Mouse (Mus musculus) cerebellum, postnatal 36 days (tissue): ENCODE results near the gene Sez6l.

Source experiments
- DNase-seq, 2 experiments: peaks; one replicate each; pipeline ENCODE4 v3.0.0; 2021 to 2022; ENCODE audit warnings: mixed read lengths in 2 of 2

Gene Sez6l

DNA sequence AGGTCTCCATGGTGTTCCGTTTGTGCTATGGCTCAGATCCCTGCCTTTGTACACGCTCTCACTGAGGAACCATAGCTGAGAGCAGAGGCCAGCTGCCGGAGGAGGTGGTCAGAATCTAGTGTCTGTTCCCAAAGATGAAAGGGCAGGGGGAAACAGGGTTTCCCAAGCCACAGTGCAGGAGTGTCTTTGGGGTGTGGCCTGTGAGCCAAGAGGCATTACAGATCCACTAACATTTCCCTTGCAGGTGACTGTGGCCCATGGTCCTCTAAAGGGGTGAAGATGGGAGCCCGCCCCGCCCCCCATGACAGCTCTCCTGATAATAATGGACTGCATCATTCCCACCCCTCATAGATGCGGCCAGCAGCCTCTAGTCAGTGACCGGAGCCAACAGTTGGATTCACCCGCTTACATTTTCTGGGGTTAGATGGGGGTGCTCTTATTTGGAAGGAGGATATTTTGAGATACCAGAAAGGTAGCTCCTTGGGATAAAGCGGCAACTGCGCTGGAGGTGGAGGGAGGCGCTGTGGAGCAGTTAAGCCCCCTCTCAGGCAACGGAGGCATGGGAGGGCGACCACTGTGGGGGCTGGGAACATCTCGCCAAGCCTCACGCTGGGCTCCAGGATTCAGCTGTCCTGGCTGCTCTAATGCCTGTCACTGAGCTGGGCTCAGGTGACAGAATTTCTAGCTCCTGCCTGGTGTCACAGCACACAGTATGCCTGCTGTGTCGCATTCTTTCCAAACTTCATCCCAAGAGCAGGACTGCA lies 43.5 kb downstream of the Sez6l start:
- no peak for DNase-seq

DNA sequence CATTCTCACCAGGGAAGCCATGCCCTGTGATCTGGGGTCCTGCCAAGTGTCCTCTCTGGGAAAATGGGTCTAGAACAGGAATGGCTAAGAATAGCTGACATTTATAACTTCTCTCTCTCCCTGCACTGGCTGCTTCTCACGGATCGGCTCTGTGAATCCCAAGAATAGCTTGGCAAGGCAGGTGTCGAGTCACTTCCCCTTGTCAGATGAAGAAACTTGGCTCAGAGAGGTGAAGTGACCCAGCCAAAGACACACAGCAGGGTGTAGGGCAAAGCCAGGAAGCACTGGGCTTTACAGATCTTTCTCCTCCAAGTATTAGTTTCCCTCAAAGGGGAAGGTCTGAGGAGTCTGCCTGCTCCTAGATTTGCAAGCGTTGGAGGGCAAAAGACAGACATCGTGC lies 44.1 kb downstream of the Sez6l start:
- peak; percentile 63 to 80 for DNase-seq

DNA sequence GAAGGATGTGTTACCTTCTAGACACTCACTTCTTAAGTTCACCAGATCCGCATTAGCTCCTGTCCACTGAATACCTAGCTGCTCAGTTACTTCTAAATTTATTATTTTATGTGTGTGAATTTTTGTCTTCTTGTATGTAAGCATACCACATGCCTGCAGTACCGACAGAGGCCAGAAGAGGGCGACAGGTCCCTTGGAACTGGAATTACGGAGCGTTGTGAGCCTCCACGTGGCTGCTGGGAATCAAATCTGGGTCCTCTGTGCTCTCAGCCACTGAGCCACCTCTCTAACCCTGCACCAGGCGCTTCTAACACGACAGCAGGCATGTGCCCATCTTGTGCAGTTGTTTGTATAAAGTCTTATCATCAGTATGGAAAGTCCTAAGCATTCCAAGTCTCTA lies 44.8 kb downstream of the Sez6l start:
- DNase-seq, result peak; percentile 44 to 54

DNA sequence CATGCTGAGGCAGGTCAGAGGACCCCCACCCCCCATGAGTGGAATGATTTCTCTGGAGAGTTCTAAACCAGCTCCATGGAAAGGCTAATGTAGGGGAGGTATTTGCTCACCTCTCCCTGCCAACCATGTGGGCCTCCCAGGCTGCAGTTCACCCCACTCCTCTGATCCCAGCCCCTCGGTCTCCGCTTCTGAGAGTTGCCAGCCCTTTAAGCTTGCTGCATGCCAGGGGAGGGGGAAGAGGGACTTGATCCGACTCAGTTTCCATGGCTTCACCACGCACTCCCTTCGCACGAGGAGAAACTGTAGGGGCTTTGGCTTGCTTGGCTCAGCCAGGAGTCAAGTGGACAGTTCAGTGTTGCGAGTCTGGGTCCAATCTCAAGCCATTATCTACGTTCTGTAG lies 45.9 kb downstream of the Sez6l start:
- no peak for DNase-seq

DNA sequence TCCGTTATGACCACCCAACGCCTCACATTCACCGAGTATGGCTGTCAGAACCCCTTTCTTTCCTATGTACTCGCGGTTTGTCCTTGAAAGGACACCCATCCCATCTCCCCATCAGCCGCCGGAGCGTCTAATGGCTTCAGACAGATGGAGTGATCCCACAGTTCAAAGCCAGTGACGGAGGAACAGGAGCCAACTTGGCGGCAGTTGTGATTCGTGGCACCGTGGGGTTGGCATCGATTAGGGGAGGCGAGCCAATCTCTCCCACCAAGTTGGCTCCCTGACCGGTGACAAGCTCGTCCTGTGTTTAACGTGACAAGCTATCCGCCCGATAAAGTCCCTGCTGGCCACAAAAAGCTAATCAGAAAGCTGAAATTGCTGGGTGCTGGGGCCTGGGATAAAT lies 50.0 kb downstream of the Sez6l start:
- peak; percentile 63 to 74 for DNase-seq

DNA sequence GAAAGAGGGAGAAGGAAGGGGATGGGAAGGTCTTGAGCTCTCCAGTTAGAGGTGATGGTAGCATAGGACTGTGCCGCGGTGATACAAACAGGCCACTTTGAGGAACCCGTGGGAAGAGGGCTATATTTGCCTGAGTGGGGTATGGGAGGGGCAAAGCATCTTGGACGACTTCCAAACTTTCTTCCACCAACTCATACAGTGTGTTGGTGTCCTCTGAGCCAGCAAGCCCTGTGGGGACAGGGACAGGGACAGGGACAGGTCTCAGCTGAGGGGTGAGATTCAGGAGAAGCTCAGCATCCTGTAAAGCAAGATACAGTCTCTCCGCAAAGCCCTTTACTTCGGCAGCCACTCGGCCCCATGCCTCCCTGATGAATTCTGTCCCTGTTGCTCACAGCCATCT lies 50.5 kb downstream of the Sez6l start:
- no peak for DNase-seq

DNA sequence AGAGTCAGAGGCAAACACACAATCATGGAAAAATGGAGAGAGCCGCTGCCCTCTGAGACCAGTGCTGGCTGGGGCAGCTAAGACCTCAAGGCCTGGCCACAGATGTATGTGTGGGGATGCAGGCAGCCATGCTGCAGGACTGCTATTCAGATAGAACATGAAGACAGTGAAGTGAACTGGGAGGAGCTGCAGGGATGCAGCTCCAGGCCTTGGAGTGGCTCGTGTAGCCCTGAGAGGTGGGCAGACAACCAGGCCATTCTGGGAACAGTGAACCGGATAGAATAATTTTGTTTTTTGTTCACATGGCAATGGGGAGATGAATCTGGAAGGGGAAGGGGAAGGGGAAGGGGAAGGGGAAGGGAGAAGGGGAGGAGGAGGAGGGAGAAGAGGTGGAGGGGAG lies 51.0 kb downstream of the Sez6l start:
- no peak for DNase-seq

DNA sequence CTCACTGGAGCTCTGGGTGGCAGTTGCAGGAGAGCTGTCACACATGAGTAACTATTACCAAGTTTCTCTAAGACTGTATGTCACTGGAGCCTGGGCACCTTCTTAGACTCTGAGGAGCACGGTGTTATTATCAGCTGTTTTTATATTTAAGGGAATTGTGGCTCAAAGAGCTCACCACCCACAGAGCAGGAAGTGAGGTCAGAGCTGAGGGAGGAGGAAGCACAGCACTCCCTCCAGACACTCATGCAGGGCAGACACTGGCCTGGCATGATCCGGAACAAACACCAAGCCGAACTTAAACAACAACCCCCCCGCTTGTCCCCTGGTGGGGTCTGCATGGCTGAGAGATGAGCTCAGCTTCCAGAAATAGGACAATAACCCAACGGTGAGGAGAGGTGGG lies 51.7 kb downstream of the Sez6l start:
- no peak for DNase-seq

DNA sequence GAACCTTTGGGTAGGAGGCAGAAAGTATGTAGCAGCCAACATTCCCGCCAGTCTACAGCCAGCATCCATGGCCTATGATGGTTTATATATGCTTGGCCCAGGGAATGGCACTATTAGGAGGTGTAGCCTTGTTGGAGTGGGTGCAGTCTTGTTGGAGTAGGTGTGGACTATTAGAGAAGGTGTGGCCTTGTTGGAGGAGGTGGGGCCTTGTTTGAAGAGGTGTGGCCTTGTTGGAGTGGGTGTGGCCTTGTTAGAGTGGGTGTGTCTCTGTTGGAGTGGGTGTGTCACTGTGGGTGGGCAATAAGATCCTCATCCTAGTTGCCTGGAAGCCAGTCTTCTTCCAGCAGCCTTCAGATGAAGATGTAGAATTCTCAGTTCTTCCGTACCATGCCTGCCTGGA lies 53.2 kb downstream of the Sez6l start:
- no peak for DNase-seq

DNA sequence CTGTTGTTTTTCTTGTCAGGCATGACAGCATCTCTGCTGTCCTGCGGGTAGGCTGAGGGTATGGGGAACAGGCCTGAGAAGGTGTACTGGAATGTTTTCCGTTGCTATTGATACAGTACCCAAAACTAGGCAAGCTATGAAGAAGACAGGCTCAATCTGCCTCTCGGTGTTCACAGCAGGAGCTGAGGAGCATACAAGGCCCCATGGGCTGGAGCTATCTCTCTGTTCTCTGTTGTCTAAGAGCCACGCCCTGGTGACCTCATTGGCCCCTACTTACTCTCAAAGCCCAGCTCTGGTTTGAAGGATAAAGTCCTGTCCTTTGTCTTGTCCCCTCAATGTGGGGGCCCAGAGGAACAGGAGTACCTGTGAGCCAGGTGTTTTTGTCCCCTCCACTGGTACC lies 53.7 kb downstream of the Sez6l start:
- no peak for DNase-seq

DNA sequence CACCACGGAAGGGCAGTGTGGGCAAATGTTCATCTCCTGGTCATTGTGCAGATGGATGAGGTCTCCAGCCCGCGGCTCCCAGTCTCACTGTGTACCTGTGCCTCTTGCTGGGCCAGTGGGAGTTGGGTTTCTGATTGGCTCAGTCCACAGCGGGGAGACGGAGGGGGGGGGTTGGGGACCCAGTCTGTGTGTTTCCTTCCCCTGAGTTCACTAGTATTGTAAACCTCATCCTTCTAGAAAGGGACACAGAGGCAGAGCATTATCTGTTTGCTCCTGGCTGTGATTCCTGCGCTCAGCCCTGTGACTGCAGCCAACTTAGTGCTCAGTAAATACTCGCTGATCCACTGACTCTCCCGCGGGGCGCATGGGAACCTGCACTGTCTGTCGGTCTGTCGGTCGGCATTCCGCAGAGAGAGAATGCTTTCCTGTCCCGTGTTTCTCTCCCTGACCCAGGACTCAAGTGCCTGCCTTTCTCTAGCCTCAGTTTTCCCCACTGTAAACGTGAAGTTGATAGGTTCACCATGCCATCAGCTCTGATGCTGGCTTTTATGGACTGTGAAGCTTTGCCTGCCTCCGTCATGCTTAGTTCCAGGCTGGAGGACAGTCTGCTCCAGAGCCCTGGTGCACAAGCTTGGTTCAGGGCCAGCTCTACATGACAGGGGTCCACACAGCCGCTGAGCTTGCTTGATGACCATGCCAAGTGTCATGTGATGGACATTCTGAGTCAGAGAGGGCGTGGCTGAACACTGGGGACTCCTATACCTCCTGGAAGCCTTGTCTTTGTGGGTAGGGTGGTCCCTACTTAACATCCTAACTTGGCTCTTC lies 55.1 kb downstream of the Sez6l start:
- peak; percentile 35 to 43 for DNase-seq

DNA sequence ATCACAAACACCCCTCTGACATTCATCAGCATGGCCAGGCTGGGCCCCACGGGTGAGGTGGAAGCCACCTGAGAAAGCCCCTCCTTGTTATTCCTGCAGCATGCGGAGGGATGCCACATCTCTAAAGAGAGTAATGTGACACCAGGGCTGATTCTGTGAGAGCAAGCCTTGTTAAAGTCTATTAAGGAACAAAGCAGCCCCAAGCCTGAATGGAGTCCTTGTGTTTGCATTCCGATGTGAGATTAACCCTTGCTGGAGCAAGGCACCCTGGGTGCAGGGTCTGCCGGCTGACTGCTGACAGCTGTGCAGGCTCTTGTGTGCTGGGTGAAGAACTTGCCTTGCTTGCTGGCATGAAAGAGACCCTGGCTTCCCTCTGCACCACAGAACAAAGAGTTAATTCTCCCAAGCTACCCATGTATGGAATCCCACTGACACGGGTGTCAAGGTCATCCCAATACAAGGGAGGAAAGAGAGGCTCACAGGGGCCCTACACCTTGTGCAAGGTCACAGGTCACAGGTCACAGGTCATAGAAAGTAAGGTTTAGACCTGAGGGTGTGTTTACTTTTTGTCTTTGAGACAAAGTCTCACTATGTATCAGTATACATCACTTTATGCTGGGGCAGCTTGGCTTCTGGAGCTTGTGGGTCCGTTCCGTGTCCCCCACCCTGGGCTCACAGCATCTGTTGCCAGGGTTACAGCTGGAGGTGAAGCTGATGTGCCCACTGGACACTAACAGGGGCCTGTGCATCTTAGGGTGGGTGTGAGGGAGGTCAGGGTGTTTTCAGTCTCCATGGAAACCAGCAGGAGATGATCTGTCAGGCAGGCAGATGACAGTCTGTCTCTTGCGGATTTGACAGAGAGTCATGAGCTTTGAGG lies 55.9 kb downstream of the Sez6l start:
- no peak for DNase-seq

DNA sequence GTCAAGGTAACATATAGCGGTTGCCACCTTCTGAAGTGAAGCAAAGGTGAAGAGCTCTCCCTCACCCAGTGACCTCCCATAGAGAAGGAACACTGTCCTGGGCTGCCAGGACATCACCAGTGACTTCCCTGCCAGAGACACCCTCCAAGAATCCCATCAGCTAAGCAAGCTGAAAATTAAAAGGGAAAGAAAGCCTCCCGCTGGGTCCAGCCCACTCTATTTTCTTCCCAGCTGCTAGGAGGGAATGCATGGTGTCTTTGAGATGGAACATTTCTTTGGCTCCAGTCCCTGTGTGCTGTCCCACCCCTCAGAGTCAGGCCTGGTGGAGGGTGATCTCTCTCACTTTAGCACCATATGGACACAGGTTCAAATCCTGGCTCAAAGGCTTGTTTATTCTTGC lies 58.2 kb downstream of the Sez6l start:
- DNase-seq, result no peak

DNA sequence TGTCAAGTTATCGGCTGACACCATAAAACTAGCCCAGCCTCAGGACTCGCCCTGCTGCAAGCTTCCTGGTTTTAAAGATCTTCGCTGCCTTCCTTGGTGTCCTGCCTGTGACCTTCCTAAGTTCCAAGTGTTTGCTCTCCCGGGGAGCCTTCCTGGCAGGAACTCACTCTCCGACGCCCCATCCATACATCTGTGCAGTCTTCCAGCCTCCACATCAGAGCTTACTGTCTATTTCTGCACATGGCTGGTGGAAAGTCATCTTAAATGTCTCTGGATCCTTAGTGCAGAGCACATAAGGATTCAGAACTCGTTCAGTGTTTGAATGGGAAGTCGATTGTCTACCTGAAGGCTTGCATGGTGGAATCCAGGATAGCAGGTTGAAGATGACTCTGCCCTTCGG lies 59.5 kb downstream of the Sez6l start:
- DNase-seq, result no peak

DNA sequence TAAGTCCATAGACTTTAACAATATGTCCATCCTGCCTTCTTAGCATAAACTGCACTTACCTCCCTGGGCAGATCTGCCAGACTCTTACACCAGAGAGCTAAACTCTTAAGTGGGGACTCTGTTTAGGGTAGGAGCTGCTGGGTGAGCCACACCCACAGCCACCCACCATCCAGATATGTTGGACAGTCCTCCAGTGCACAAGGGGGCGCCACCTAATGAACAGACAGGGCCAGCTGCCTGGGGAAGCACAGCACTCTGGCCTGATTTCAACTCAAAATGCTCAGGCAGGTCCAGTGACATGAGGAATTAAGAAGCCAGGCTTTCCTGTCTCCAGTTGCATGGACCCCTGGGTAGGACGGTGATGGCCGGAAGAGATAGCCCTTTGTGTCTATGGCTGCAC lies 60.5 kb downstream of the Sez6l start:
- no peak for DNase-seq

DNA sequence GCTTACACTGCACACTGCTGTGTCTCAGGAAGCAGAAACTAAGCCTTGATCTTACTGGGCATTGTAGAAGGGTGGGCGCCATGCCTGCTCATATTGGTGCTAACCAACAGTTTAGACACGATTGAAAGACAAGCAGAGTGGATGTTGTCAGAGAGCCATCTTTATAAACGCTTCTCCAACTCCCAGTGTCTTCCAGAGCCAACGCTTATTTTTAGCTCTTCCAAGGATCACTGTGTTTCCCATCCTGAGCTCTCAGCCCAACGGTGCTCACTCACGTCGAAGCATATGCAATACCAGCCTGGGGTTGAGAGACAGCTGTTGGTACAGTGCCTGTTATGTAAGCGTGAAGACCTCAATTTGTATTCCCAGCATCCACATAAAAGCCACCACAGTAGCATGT lies 66.6 kb downstream of the Sez6l start:
- DNase-seq, result no peak

DNA sequence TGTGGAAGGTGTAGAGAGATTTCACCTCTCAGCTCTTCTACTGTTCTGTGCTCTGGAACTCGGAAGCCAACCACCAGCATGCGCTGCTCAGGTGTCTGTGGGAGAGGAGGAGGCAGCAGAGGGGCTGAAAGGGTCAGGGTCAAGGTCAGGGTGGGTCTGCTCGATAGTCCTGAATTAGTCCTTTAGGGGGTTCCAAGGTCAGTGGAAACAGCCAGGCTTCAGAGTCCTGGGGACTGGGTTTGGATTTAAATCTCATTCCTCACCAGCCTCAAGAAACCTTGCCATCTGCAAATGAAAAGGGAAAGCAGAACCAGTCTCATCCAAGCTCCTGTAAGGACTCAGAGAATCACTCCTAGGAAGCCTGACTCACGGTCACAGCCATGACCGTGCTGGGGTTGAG lies 67.1 kb downstream of the Sez6l start:
- DNase-seq, result no peak

DNA sequence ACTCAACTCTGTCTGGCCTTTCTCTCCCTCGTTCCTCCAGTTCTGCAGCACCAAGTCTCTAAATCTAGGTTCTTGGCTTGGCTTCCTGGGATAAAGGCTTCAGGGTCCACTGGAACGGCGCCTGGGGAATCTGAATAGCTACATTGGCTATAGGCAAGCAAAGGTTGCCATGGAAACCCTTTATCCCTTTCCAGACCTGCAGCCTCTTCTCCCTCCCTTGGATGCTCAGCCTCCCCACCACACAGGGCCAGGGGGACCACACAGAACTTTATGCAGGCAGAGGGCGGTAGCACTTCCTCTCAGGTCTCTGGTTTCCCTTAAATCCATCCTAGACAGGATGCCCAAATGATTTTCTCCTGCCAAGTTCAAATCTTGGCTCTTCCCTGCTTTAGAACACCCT lies 71.4 kb downstream of the Sez6l start:
- DNase-seq, result no peak

DNA sequence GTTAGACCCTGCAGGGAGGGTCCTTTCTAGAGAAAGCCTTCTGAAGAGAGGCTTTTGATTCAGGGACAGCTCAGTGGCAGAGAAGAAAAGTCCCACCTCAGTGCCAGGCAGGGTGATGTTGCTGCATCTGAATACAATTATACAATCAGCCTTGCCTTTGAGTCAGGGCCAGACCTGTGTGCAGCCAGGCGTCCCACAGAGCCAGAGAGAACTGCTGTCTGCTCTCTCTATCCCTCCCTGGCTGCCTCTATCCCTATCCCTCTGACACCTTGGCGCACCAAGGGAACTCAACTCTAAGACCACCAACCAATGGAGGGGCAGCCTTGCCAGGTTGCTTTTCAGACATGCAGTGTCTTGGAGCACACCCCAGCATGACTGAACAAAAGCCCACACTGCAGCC lies 75.6 kb downstream of the Sez6l start:
- DNase-seq, result peak; percentile 59 to 60

DNA sequence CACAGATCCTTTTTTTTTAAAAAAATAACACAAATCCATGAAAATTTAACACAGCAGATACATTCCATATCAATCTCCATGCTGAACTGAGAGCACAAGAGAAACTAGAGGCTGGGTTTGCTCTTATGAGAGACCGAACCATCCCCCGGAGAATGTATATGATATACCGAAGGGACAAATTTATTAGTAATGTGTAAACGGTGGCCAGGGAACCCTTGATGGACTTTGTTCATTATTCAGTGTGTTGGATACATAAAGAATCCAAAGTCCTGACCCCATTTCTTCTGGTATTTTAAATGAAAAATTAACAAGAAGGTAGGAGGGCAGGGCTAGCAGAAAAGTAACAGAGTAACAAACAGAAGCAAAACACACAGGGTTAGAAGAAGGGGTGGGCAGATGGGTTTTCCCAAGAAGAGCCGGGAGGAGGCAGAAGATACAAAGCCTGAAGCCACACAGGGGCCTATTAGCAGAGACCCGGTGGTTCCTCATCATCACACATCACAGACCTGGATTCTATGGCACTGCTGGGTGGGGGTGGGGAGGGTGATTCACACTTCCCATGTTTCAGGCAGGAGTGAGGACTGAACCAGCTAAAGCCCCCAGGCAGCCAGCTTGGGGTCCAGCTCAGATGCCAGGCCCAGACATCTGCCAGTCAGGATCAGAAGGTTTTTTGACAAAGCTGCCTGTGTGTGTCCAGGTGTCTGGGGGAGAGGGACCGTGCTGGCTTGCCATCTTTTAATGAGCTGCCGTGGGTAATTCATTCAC lies 76.9 kb downstream of the Sez6l start:
- no peak for DNase-seq

DNA sequence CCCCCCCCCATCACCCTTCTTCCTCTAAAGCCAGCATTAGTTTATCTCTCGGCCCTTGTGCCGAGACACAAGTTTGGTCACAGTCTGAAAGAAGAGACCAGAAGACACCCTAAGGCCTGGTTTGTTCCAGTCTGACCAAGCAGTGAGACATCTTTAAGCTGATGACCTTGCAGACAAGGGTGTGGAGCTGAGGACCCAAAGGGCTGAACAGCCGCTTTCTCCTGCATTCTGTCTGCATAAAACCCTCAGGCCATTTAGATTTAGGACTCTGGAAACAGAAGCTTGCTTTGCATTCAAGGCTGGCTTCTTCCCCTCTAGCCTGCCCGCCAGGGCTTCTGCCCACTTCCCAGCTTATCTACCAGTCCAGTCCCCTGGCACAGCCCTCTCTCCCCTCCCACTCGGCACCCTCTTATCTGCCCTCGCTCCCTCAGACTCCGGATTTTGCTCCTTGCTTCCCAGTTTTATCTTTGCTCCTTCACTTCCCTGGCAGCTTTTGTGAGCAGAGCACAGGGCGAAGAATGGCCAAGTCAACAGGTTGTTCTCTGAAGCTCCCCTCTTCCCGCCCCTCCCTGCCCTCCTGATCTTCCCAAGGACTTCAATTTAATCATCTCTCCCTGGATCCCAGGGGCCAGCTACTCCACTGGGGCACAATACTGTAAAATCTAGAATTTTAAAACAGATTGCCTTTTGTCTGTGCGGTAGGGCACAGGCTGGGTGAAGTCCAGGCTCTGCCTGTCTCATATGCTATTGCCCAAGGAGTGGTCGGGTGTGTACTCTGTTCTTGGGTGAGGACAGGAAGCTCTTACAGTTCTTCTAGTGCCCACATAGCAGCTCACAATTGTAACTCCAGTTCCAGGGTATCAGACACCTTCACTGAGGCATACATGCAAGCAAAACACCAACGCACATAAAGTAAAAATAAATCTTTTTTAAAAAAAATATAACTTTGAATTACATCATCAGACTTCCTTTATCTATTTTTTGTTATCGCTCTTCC lies 77.8 kb downstream of the Sez6l start:
- DNase-seq, result no peak
